Mouse (Mus musculus) liver, embryonic 14.5 days (tissue): Measurements from ENCODE around the gene Vmo1. TPM values are rescaled to one million over a fixed set of nuclear protein-coding genes. Genes with fewer than 3 reads are reported as not detected.
"Not testable (repeated sequence)": the region's sequence is repeated elsewhere in the genome, so short reads cannot be mapped to it uniquely, and the experiment has no call there.

Experiments
- ATAC-seq: fragments of 200-750 bp; cut with Nextera tagmentation; 2 replicates; pipeline ENCODE4 v1.8.0; 2017; ENCODE audit warnings: moderate number of reproducible peaks, mild to moderate bottlenecking, moderate library complexity; ENCODE audit not compliant: insufficient read depth
- DNase-seq, 3 experiments: peaks; one replicate each; pipeline ENCODE4 v3.0.0-alpha.2; 2012 to 2013; ENCODE audit warnings: low read depth in 3 of 3, low spot score in 3 of 3
- H3K27ac ChIP-seq: fragments of 300-500 bp; sonication (generic); 2 replicates; pipeline ENCODE4 v1.5.1; 2014; ENCODE audit warnings: moderate library complexity, mild to moderate bottlenecking, control low read depth, inconsistent platforms
- H3K27me3 ChIP-seq: fragments of 300-500 bp; sonication (generic); 2 replicates; pipeline ENCODE4 v1.6.1; 2014; ENCODE audit warnings: mild to moderate bottlenecking, low read length, moderate library complexity; ENCODE audit not compliant: control insufficient read depth, insufficient read depth
- H3K36me3 ChIP-seq: fragments of 300-500 bp; sonication (generic); replicated peaks from 2 replicates; pipeline ENCODE4 v1.6.1; 2014; ENCODE audit warnings: low read depth; ENCODE audit not compliant: control insufficient read depth, insufficient read depth
- H3K4me1 ChIP-seq, 2 experiments: fragments of 200-500 bp in 1 of 2; fragments of 300-500 bp in 1 of 2; sonication (generic) in 1 of 2; replicated peaks; 2 replicates each; pipeline ENCODE4 v1.6.1; 2012 to 2014; ENCODE audit warnings: antibody characterized with exemption in 1 of 2, inconsistent platforms in 1 of 2, low read length in 1 of 2; ENCODE audit not compliant: control insufficient read depth in 2 of 2, insufficient read depth in 2 of 2
- H3K4me2 ChIP-seq: fragments of 300-500 bp; sonication (generic); 2 replicates; pipeline ENCODE4 v1.6.1; 2014; ENCODE audit warnings: low read depth, mild to moderate bottlenecking, control low read depth, moderate library complexity
- H3K4me3 ChIP-seq, 2 experiments: fragments of 200-500 bp in 1 of 2; fragments of 300-500 bp in 1 of 2; sonication (generic) in 1 of 2; 2 replicates each; pipeline ENCODE4 v1.5.1; 2012 to 2014; ENCODE audit warnings: low read depth in 2 of 2, low read length in 2 of 2, mild to moderate bottlenecking in 2 of 2, control low read depth in 1 of 2, inconsistent platforms in 1 of 2, moderate library complexity in 1 of 2; ENCODE audit not compliant: insufficient read depth in 1 of 2
- H3K9ac ChIP-seq: fragments of 300-500 bp; sonication (generic); replicated peaks from 2 replicates; pipeline ENCODE4 v1.6.1; 2014; ENCODE audit warnings: mild to moderate bottlenecking, control low read depth, moderate library complexity
- H3K9me3 ChIP-seq: fragments of 300-500 bp; sonication (generic); 2 replicates; pipeline ENCODE4 v1.6.1; 2016; ENCODE audit warnings: low read length, mixed read lengths; ENCODE audit not compliant: control insufficient read depth
- CTCF ChIP-seq: IDR thresholded peaks from 2 replicates; pipeline ENCODE4 v1.5.1; 2016; ENCODE audit warnings: antibody characterized with exemption, low read depth, control low read depth
- EP300 ChIP-seq: IDR thresholded peaks from 2 replicates; pipeline ENCODE4 v1.6.1; 2016; ENCODE audit warnings: antibody characterized with exemption, low read depth
- WGBS: fragments of 180-500 bp; shearing (Covaris S2); extraction: QIAGEN DNeasy Blood & Tissue Kit; methylation state at CpG from one replicate; pipeline ENCODE4 v1.1.7; 2014; ENCODE audit not compliant: insufficient replicate concordance; 5-methylcytosine and 5-hydroxymethylcytosine counted together
- polyA plus RNA-seq, 2 experiments: library from polyadenylated mRNA; depleted of rRNA in 1 of 2; stranded (reverse) in 1 of 2; unstranded in 1 of 2; fragments of >200 nt; fragmentation: Nextera tagmentation in 1 of 2; extraction: Ambion mirVana in 1 of 2; gene quantifications; 2 replicates each; pipeline versions ENCODE4 v1.2.1 to v1.2.3; 2012 to 2014

Gene Vmo1
- polyA plus RNA-seq, 2 experiments: 0.23 to 0.51 TPM

- DNase-seq, H3K9me3 ChIP-seq, H3K27ac ChIP-seq, H3K9ac ChIP-seq, H3K4me3 ChIP-seq, ATAC-seq, H3K4me2 ChIP-seq: not testable (repeated sequence)
- H3K27me3 ChIP-seq: peaks cover 13% of the 10 kb centered on the region
- peaks cover 3 to 22% of the 10 kb centered on the region in 2 experiments; a peak in 3 of 4 replicates for H3K4me1 ChIP-seq
- 68% methylated on average over 8 of the region's 8 CpGs for WGBS
- TF ChIP-seq CTCF: peak; percentile 25; the same call in 1 of the 2 replicates
- peaks cover 16% of the 10 kb centered on the region for H3K36me3 ChIP-seq
Observed at GRCm38 (mm10) chr11:70523306-70523989, 9.0 kb upstream of the Vmo1 start.

GRCm38 (mm10) chr11:70520178-70520769 is 5.9 kb upstream of the Vmo1 start:
- no peaks in the 10 kb centered on the region for H3K36me3 ChIP-seq
- no peak overlapping the region for H3K27ac ChIP-seq
- H3K9me3 ChIP-seq: no peaks in the 10 kb centered on the region
- WGBS: 27% methylated on average over 41 of the region's 41 CpGs
- peaks cover 6 to 21% of the 10 kb centered on the region in 2 experiments; a peak in 3 of 4 replicates for H3K4me1 ChIP-seq
- peaks cover 13% of the 10 kb centered on the region for H3K27me3 ChIP-seq
- ATAC-seq (no peak), DNase-seq (no peak)
- H3K4me3 ChIP-seq: peak overlapping the region; percentile 5 to 36; a peak in 3 of 4 replicates
- no peak for TF ChIP-seq CTCF
- no peak for TF ChIP-seq EP300
- H3K4me2 ChIP-seq: peak overlapping the region; percentile 51
- H3K9ac ChIP-seq: peak overlapping the region; percentile 16; the same call in 1 of the 2 replicates

DNA sequence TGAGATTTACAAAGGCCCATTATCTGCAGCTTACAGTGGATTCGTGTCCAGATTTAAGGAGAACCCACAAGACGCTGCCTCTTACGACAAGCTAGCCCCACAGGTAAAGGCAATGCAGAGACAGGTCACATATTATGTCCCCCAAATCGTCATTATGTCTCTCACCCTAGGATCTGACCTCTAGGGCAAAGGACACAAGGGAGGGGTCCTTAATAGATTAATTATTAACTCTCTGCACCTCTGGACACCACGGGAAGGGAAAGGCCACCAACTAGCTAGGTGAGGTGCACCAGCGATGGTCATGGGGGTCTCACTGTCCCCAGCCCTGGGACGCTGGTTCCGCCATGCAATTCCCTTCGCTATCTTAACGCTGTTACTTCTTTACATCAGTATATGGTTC is 4.5 kb upstream of the Vmo1 start, which contains the start of gene Gltpd2:
TSS of gene Gltpd2 (plus strand) at position 274 of the 400 bp plus-strand sequence.
- WGBS: 52% methylated on average over 10 of the region's 10 CpGs
- no peaks in the 10 kb centered on the region for H3K36me3 ChIP-seq
- peaks cover 13% of the 10 kb centered on the region for H3K27me3 ChIP-seq
- peak within 1 kb of the TSS; percentile 22 to 36 for H3K4me3 ChIP-seq
- peak within 1 kb of the TSS; percentile 51 for H3K4me2 ChIP-seq
- TF ChIP-seq EP300 (no peak), CTCF (no peak)
- DNase-seq (no peak), ATAC-seq (peak; percentile 55; the same call in 1 of the 2 replicates)
- H3K9me3 ChIP-seq: no peaks in the 10 kb centered on the region
- H3K4me1 ChIP-seq: peaks cover 6 to 18% of the 10 kb centered on the region in 2 experiments; a peak in 3 of 4 replicates
- no peak within 1 kb of the TSS for H3K27ac ChIP-seq
- no peak within 1 kb of the TSS; the same call in none of the 2 replicates for H3K9ac ChIP-seq

DNA sequence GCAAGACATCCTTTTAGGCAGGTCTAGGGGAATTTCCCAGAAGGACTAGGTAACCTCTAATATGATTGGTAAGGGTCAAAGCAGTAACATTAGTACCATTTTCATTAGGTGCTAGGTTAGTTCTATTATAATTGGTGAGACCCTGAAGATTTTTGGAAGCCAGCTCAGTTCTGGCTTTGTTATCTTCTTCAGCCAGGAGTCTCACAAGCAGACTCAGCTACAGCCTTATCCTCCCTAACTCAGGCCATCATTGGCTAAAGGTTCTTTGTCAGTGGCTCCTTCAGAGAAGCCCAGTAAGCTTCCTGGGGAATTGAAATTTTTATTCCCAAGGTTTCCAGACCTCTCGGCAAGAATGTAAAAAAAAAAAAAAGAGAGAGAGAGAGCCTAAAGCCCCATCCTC is 4.0 kb upstream of the Vmo1 start:
- ATAC-seq (peak; percentile 31; the same call in 1 of the 2 replicates), DNase-seq (no peak)
- Histone ChIP-seq H3K4me3 (no peak overlapping the region), H3K9ac (no peak overlapping the region), H3K27ac (no peak overlapping the region), H3K36me3 (no peaks in the 10 kb centered on the region), H3K9me3 (no peaks in the 10 kb centered on the region), H3K27me3 (peaks cover 13% of the 10 kb centered on the region), H3K4me1 (peaks cover 6 to 18% of the 10 kb centered on the region in 2 experiments; a peak in 3 of 4 replicates), H3K4me2 (peak overlapping the region; percentile 7; the same call in 1 of the 2 replicates)
- 17% methylated on average over 1 of the region's 1 CpGs for WGBS
- TF ChIP-seq EP300 (0 out of 2 replicates have a peak, but pooled peaks have one; percentile 4), CTCF (no peak)

GRCm38 (mm10) chr11:70516352-70516751 is 1.9 kb upstream of the Vmo1 start:
- peak in 1 of 3 experiments; percentile 48 for DNase-seq
- Histone ChIP-seq H3K4me2 (no peak overlapping the region), H3K9me3 (no peaks in the 10 kb centered on the region), H3K27ac (no peak overlapping the region), H3K4me1 (peaks cover 6 to 13% of the 10 kb centered on the region in 2 experiments; a peak in 3 of 4 replicates), H3K36me3 (no peaks in the 10 kb centered on the region), H3K9ac (no peak overlapping the region), H3K27me3 (peaks cover 13% of the 10 kb centered on the region), H3K4me3 (no peak overlapping the region)
- 17% methylated on average over 2 of the region's 2 CpGs for WGBS
- TF ChIP-seq EP300 (no peak), CTCF (peak; percentile 67)
- ATAC-seq: no peak
